Mouse (Mus musculus): Measurements from ENCODE around the gene Ptpro. TPM values are rescaled to one million over a fixed set of nuclear protein-coding genes. Genes with fewer than 3 reads are reported as not detected.

Gene Ptpro
- 41.7 and 51.2 TPM in 2 replicates for polyA plus RNA-seq (2014; fragmentation: Nextera tagmentation; extraction: Ambion mirVana)

- peak within 1 kb of the TSS; percentile 93 for H3K9ac ChIP-seq (ENCODE audit: low read length)
- ATAC-seq (peak; percentile 93), DNase-seq (ENCODE audit: low spot score) (peak; percentile 86)
- under 1% methylated on average over 53 of the region's 53 CpGs for WGBS
- H3K4me1 ChIP-seq (ENCODE audit: control insufficient read depth, insufficient read depth, low read length), result no peaks in the 10 kb centered on the region
- peak within 1 kb of the TSS; percentile 91 for H3K27ac ChIP-seq (ENCODE audit: low read depth, low read length)
- peak within 1 kb of the TSS; percentile 59 for H3K4me3 ChIP-seq (ENCODE audit: low read depth, low read length)
- no peaks in the 10 kb centered on the region for H3K9me3 ChIP-seq (replicated peaks; ENCODE audit: control insufficient read depth, low read length)
- no peaks in the 10 kb centered on the region for H3K36me3 ChIP-seq (ENCODE audit: control insufficient read depth, insufficient read depth, low read length)
- H3K4me2 ChIP-seq (ENCODE audit: low read length), result peak within 1 kb of the TSS; percentile 78
- no peaks in the 10 kb centered on the region for H3K27me3 ChIP-seq (replicated peaks; ENCODE audit: control insufficient read depth, insufficient read depth, low read length)
Observed at GRCm38 (mm10) chr6:137252194-137252886, at the start of gene Ptpro. Ptpro (plus strand) TSS chr6:137252319.

- Histone ChIP-seq H3K4me1 (ENCODE audit: control insufficient read depth, insufficient read depth, low read length) (no peaks in the 10 kb centered on the region), H3K27me3 (replicated peaks; ENCODE audit: control insufficient read depth, insufficient read depth, low read length) (no peaks in the 10 kb centered on the region), H3K36me3 (ENCODE audit: control insufficient read depth, insufficient read depth, low read length) (no peaks in the 10 kb centered on the region), H3K9me3 (replicated peaks; ENCODE audit: control insufficient read depth, low read length) (no peaks in the 10 kb centered on the region), H3K9ac (ENCODE audit: low read length) (no peak overlapping the region), H3K27ac (ENCODE audit: low read depth, low read length) (no peak overlapping the region), H3K4me3 (ENCODE audit: low read depth, low read length) (no peak overlapping the region), H3K4me2 (ENCODE audit: low read length) (no peak overlapping the region)
- 95% methylated on average over 4 of the region's 4 CpGs for WGBS
- ATAC-seq (no peak), DNase-seq (ENCODE audit: low spot score) (no peak)
Observed at GRCm38 (mm10) chr6:137202661-137203060, 49.5 kb upstream of the Ptpro start.

GRCm38 (mm10) chr6:137205662-137206400 is 46.3 kb upstream of the Ptpro start:
- ATAC-seq, result peak; percentile 40
- WGBS, result 60% methylated on average over 11 of the region's 11 CpGs

GRCm38 (mm10) chr6:137207126-137207525 is 45.0 kb upstream of the Ptpro start:
- H3K4me1 ChIP-seq (ENCODE audit: control insufficient read depth, insufficient read depth, low read length), result no peaks in the 10 kb centered on the region
- WGBS, result 96% methylated on average over 6 of the region's 6 CpGs

More at GRCm38 (mm10) chr6:137205662-137206400, 46.3 kb upstream of the Ptpro start:
- Histone ChIP-seq H3K9ac (ENCODE audit: low read length) (no peak overlapping the region), H3K36me3 (ENCODE audit: control insufficient read depth, insufficient read depth, low read length) (no peaks in the 10 kb centered on the region), H3K4me3 (ENCODE audit: low read depth, low read length) (no peak overlapping the region), H3K27me3 (replicated peaks; ENCODE audit: control insufficient read depth, insufficient read depth, low read length) (no peaks in the 10 kb centered on the region), H3K9me3 (replicated peaks; ENCODE audit: control insufficient read depth, low read length) (no peaks in the 10 kb centered on the region), H3K27ac (ENCODE audit: low read depth, low read length) (no peak overlapping the region), H3K4me1 (ENCODE audit: control insufficient read depth, insufficient read depth, low read length) (no peaks in the 10 kb centered on the region), H3K4me2 (ENCODE audit: low read length) (no peak overlapping the region)
- DNase-seq (ENCODE audit: low spot score), result peak; percentile 82

GRCm38 (mm10) chr6:137209992-137210391 is 42.1 kb upstream of the Ptpro start:
- WGBS, result 62% methylated on average over 8 of the region's 8 CpGs
- Histone ChIP-seq H3K4me1 (ENCODE audit: control insufficient read depth, insufficient read depth, low read length) (no peaks in the 10 kb centered on the region), H3K27ac (ENCODE audit: low read depth, low read length) (no peak overlapping the region), H3K4me2 (ENCODE audit: low read length) (no peak overlapping the region), H3K27me3 (replicated peaks; ENCODE audit: control insufficient read depth, insufficient read depth, low read length) (no peaks in the 10 kb centered on the region), H3K4me3 (ENCODE audit: low read depth, low read length) (no peak overlapping the region), H3K9ac (ENCODE audit: low read length) (no peak overlapping the region), H3K36me3 (ENCODE audit: control insufficient read depth, insufficient read depth, low read length) (no peaks in the 10 kb centered on the region), H3K9me3 (replicated peaks; ENCODE audit: control insufficient read depth, low read length) (no peaks in the 10 kb centered on the region)
- DNase-seq (ENCODE audit: low spot score) (peak; percentile 73), ATAC-seq (peak; percentile 52; the same call in 1 of the 2 replicates)

More at GRCm38 (mm10) chr6:137207126-137207525, 45.0 kb upstream of the Ptpro start:
- H3K9ac ChIP-seq (ENCODE audit: low read length), result no peak overlapping the region
- H3K4me2 ChIP-seq (ENCODE audit: low read length), result no peak overlapping the region
- H3K27ac ChIP-seq (ENCODE audit: low read depth, low read length), result no peak overlapping the region
- no peaks in the 10 kb centered on the region for H3K9me3 ChIP-seq (replicated peaks; ENCODE audit: control insufficient read depth, low read length)
- H3K36me3 ChIP-seq (ENCODE audit: control insufficient read depth, insufficient read depth, low read length), result no peaks in the 10 kb centered on the region
- no peaks in the 10 kb centered on the region for H3K27me3 ChIP-seq (replicated peaks; ENCODE audit: control insufficient read depth, insufficient read depth, low read length)
- H3K4me3 ChIP-seq (ENCODE audit: low read depth, low read length), result no peak overlapping the region
- DNase-seq (ENCODE audit: low spot score) (no peak), ATAC-seq (no peak)

- Histone ChIP-seq H3K36me3 (ENCODE audit: control insufficient read depth, insufficient read depth, low read length) (no peaks in the 10 kb centered on the region), H3K9me3 (replicated peaks; ENCODE audit: control insufficient read depth, low read length) (no peaks in the 10 kb centered on the region), H3K4me2 (ENCODE audit: low read length) (no peak overlapping the region), H3K27me3 (replicated peaks; ENCODE audit: control insufficient read depth, insufficient read depth, low read length) (no peaks in the 10 kb centered on the region), H3K9ac (ENCODE audit: low read length) (no peak overlapping the region), H3K4me1 (ENCODE audit: control insufficient read depth, insufficient read depth, low read length) (no peaks in the 10 kb centered on the region), H3K4me3 (ENCODE audit: low read depth, low read length) (no peak overlapping the region), H3K27ac (ENCODE audit: low read depth, low read length) (no peak overlapping the region)
- ATAC-seq, result no peak
- 96% methylated on average over 10 of the region's 10 CpGs for WGBS
- DNase-seq (ENCODE audit: low spot score), result no peak
Observed at GRCm38 (mm10) chr6:137210991-137211390, 41.1 kb upstream of the Ptpro start.

GRCm38 (mm10) chr6:137211441-137211840 is 40.7 kb upstream of the Ptpro start:
- WGBS, result 81% methylated on average over 2 of the region's 2 CpGs
- H3K4me2 ChIP-seq (ENCODE audit: low read length), result no peak overlapping the region
- no peaks in the 10 kb centered on the region for H3K27me3 ChIP-seq (replicated peaks; ENCODE audit: control insufficient read depth, insufficient read depth, low read length)
- H3K27ac ChIP-seq (ENCODE audit: low read depth, low read length), result no peak overlapping the region
- no peak for ATAC-seq
- no peak for DNase-seq (ENCODE audit: low spot score)
- H3K36me3 ChIP-seq (ENCODE audit: control insufficient read depth, insufficient read depth, low read length), result no peaks in the 10 kb centered on the region
- H3K4me3 ChIP-seq (ENCODE audit: low read depth, low read length), result no peak overlapping the region
- no peaks in the 10 kb centered on the region for H3K4me1 ChIP-seq (ENCODE audit: control insufficient read depth, insufficient read depth, low read length)
- H3K9me3 ChIP-seq (replicated peaks; ENCODE audit: control insufficient read depth, low read length), result no peaks in the 10 kb centered on the region
- H3K9ac ChIP-seq (ENCODE audit: low read length), result no peak overlapping the region

- no peaks in the 10 kb centered on the region for H3K9me3 ChIP-seq (replicated peaks; ENCODE audit: control insufficient read depth, low read length)
- H3K4me2 ChIP-seq (ENCODE audit: low read length), result no peak overlapping the region
- no peaks in the 10 kb centered on the region for H3K36me3 ChIP-seq (ENCODE audit: control insufficient read depth, insufficient read depth, low read length)
- no peaks in the 10 kb centered on the region for H3K4me1 ChIP-seq (ENCODE audit: control insufficient read depth, insufficient read depth, low read length)
- no peak for DNase-seq (ENCODE audit: low spot score)
- no peaks in the 10 kb centered on the region for H3K27me3 ChIP-seq (replicated peaks; ENCODE audit: control insufficient read depth, insufficient read depth, low read length)
- no peak for ATAC-seq
- H3K27ac ChIP-seq (ENCODE audit: low read depth, low read length), result no peak overlapping the region
- H3K4me3 ChIP-seq (ENCODE audit: low read depth, low read length), result no peak overlapping the region
- WGBS, result 82% methylated on average over 8 of the region's 8 CpGs
- H3K9ac ChIP-seq (ENCODE audit: low read length), result no peak overlapping the region
Observed at GRCm38 (mm10) chr6:137217841-137218463, 34.2 kb upstream of the Ptpro start.
